Mouse (Mus musculus) T-cell, adult 2 months (primary cell): ENCODE data around the gene Sirpa.

Source experiments
- DNase-seq: peaks from one replicate; pipeline ENCODE4 v3.0.0; 2022; ENCODE audit warnings: low spot score

Gene Sirpa

DNA sequence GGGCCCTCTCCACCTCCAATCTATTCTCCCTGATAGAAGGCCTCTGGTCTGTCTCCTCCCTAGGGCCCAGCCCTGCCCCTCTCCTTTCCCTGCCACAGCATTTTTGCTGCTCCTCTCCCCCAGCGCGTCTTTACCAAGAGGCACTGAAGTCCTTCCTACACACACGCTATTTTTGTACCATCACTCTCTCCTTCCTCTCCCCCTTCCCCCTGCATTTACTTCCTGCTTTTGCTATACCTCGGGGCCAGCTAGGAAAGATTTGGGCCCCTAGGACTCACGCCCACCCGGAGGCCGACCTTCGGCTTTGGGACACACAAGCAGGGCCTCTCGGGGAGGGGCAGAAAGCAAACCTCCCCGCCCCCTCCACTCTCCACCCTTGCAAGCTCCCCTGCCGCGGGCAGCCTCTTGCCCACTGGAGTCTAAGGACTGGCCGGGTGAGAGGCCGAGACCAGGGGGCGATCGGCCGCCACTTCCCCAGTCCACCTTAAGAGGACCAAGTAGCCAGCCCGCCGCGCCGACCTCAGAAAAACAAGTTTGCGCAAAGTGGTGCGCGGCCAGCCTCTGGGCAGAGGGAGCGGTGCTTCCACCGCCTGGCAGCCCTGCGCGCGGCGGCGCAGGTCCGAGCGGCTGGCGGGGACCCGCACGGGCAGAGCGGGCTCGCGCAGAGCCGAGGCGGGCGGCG is at the start of gene Sirpa:
TSS of gene Sirpa (plus strand) at position 377 of the 682 bp plus-strand sequence.
- no peak for DNase-seq

DNA sequence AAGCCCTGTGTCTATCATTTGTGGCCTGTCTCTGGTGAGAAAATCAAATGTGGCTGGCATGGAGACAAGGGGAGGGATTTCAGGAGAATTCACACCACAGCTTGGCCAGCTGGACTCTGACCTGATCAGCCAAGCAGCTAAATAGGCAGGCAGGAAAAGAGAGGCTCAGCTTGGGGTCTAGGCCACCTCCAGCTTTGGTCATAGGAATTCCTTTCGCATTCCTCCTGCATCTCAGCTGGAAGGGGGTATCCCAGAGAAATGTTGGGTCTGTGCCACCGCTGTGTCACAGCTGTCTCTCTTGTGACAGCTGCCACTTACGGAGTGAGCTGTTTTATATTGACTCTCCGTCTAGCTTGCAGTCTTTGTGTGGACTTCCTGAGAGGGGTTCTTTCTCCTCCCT is 48.2 kb upstream of the Sirpa start:
- DNase-seq, result no peak

DNA sequence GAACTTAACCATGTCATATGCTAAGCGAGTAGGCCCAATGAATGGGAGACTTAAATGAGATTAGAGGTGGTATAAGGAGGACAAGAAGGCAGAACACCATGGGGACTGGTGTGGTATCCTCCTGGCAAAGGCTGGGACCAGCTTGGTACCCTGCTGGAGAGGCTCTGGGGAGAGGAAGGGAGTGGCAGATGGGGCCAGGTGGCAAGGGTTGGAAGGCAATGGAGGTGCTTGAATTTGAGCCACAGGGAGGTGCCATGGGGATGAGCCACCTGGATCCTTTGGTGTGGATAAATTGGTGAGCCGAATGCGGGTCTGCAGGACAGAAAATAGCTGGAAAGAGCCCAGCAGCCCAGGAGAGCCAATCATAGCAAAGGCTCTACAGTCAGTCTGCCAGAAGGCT is 47.7 kb upstream of the Sirpa start:
- no peak for DNase-seq

DNA sequence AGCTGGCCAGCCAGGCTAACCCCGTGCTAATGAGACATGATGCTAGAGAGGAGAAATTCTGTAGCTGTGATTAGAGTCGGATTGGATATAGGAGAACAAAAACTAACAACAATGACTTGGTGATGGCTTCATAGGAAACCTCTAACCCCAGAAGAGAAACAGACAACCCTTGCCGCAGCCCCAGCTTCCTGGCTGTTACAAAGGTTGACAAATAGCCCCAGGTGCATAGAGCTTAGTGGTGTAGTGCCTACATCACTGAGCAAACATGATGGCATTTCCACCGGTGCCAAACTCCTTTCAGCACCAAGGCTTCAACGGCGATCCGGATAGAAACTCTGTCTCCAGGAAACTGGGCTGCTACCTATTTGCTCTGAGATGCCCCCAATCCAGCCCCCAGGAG is 47.0 kb upstream of the Sirpa start:
- DNase-seq, result no peak

DNA sequence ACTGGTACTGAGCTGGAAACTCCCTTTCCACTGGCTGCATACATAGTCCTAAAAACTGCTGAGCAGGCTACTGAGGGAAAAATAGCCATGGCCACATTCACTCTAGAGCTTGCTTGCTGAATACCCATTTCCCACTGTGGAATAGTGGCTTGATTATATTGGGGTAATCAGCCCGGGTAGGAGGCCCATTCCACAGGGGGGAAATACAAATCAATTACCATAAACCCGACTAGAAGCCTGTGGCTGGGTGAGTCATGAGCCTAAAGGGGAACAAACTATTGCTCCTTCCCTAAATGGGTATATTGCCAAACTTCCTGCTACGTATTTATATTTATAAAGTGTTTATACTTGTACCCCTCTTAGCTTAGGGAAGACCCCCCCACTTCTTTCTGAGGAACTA is 45.9 kb upstream of the Sirpa start:
- no peak for DNase-seq

DNA sequence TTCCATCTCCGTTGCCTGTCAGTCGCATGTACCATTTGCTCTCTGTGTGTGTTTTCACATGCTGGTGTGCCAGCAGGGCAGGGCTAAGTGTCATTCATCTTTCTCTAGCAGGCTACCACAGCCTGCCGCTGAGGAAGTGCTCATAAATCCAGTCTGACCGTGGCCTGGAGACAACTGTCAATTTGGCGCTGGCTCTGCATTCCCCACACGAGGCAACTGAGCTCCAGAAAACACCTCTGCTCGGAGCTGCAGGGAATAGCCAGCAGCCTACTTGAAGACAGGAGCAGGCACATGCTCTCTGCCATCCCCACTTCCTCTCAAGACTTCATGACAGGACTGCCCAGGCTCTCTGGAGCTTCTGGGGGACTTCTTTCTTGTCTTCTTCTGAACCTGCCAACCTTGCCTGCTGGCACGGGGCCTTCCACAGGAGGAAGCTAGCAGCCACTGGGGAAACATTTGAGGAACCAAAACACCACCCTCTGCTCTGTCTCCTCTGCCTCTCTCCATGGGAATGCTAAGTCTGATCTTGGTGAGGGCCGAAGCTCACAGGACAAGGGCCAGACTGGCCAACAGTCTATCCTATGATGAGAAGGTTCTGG is 43.0 kb upstream of the Sirpa start:
- DNase-seq, result no peak

DNA sequence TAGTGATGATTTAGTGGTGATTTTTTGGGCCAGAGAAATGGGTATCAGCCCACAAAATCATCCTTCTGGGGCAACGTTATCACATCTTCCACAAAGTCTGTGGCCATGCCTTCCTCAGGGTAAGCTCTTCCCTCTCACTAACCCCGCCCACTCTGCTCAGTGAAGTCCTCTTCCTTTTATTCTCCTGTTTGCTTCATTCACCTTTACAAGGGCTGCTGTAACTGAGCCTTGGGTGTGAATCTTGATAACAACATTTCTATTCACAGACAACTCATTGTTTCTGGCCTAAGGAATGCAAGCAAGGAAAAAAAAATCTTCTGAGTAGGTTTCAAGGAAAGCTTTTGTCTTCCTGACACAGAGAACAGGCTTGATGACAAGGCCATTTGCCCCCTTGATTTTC is 41.9 kb upstream of the Sirpa start:
- DNase-seq, result no peak

DNA sequence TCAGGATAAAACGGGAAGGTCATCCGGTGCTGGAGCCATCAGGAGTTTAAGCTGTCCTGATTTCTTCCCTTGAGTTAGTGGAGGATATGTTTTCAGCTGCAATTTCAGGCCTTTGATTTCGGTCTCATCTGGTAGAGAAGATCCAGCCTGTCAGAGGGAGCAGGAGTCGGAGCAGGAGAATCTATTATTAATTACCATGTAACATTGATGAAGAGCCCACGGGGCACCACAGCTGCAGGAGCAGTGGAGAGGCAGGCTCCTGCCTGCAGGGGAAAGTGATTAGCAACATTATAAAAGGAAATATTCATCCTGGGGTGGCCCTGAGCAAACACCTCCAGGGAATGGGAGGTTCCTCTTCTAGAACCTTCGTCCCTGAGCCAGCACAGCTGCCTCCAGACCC is 36.6 kb upstream of the Sirpa start:
- DNase-seq, result no peak

DNA sequence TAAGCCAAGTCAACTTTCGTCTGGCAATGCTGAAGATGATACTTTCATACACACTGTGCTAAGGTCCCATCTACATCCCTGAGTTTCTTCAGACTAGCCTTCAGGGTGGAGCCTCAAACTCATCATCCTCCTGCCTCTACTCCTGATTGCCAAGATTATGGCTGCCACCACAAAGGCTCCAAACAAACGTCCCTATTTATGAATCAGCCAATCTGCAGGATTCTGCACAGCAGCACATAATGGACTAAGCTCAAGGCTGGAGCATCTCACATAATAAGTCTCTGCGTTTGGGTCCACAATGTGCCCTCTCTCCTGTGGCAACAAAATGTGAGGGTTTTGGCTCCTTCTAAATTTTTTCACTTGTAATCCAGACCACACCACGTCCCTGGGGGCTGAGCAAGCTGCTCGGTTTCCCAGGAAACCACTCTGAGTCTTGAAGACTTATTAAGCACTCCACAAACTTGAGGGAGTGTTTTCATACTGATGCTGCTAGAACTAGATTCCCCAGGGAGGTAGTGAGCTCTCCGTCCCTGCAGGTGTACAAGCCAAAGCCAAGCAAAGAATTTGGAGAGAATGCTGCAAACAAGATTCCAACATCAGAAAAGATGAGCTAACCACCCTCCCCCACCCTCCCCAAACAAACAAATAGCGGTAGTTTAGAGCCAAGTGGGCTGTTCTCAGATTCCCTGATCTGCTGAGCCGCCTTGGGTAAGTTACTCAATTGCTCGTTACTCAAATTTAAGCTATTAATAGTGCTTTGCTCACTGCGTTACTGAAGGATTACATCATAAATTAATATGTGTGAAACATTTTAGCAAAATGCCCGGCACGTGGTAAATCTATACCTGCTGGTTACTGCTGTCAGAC is 34.4 kb upstream of the Sirpa start:
- no peak for DNase-seq

DNA sequence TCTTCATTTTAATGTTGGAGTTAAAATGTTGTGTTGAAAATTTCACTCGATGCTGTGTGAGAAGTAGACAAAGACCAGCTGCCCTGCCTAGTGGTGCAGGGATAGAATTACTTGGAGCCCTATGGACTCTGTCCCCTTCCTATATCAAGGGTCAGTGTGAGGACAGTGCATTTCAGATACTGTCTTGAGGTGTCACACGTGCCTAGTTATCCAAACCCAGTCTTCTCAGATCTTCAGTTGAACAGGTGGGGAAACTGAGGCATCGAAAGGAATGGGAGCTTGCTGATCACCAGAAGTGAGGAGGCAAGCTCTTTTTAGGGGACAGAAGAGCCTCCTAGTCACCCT is 33.8 kb upstream of the Sirpa start:
- DNase-seq, result no peak

DNA sequence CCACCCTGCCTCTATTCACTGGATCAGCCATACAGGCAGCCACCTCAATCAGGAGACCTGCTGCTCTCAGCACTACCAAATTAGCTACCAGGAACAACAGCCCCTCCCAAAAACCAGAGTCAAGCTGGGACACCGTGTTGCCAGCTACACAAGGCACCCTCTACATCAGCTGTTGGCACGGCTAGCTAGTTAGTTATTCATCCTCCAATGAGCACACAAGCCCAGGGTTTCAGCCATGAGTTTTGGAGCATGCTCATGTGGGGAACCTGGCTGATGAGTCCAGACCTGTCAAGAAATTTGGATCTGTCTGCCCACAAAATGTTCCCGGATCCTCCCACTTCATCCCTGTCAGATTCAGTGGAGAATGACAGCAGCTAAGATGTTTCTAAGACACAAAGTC is 30.8 kb upstream of the Sirpa start:
- DNase-seq, result no peak

DNA sequence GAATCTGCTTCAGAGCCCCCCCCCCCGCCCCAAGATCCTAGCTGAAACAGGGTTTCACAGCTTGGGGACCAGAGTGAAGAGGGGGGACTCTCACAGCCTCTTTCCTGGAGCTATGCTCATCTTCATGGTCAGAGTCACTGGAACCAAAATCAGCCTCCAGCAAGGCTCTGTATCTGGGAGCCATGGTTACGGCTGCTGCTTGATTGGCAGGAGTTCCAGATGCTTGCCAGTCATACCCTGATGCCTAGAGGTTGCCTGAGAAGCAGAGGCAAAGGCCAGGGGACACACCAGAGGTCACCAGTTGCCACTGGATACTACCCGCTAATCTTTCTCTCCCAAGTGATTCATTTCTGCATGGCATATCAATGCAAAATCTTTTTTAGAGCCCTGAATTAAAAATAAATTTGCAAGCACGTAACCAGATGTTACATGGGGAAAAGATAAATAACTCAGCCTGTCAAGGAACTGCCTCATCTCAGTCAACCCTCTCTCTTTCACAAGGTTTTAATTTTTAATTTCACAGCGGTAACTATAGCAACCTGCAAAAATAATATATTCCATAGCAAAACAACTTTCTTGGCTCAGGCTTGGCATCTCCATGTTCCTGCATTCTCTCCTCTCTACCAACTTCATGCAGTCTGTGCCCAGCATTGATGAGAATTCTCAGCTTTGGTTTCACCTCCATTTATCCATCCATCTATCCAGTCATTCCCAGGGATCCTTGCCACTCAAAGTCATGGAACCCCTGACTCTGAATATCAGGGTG is 28.5 kb upstream of the Sirpa start:
- no peak for DNase-seq

DNA sequence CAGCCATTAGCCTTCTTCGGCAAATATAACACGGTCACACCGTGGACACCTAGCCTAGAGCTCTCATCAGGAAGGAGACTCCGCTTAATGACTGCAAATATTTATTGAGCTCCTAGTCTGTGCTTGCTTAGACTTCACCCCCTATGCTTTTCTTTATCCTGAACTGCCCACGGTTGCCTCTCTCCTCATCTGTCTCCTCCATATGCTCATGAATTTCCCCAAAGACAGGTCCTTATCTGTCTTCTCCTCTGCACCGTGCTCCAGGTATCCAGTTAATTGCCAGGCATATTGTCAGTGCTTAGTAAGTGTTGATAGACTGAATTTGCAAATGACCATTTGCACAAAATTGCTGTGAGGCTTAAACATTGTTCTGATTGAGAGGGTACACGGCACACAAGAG is 23.5 kb upstream of the Sirpa start:
- no peak for DNase-seq

DNA sequence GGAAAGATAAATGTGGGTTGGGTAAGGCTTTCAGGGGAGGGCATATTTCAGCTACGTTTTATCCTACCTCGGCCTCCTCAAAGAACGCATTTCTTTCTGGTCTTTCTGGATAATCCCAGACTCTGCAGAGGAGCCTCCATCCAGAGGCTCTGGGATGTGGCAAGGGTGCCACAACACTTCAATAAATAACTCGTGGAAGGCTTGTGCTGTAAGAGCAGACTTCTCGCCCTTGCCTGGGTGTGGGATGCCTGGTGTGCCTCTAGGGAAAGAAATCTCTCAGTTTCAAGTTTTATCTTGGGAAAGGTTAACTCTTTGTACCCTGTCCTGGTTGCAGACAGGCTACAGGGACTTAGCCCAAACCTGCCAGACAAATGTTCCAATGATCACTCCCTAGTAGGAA is 23.1 kb upstream of the Sirpa start:
- no peak for DNase-seq

DNA sequence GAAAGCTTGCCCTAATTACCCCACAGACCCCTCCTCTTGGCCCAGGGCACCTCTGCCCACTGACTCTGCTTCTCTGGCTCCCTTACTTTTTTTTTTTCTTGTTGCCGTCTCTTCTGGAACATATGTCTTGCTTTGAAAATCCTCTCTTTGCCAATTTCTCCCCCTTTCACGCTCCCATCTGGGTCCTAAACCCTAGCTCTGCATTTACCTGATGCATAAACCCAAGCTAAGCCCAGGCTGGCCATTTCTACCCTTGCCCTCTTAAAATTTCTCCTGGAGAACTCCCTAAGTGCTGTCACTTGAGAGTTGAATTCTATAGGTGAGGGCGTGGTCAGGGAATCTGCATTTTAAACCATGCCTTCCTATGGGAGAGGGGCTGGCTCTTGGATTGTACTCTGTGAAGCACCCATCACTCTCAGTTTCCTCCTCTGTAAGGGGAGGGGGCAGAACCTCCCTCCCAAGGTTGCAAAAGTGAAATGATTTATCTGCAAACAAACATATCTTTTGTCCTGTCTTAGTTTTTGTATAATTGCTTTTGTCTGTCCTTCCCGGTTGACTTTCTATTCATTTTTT is 18.8 kb upstream of the Sirpa start:
- no peak for DNase-seq

DNA sequence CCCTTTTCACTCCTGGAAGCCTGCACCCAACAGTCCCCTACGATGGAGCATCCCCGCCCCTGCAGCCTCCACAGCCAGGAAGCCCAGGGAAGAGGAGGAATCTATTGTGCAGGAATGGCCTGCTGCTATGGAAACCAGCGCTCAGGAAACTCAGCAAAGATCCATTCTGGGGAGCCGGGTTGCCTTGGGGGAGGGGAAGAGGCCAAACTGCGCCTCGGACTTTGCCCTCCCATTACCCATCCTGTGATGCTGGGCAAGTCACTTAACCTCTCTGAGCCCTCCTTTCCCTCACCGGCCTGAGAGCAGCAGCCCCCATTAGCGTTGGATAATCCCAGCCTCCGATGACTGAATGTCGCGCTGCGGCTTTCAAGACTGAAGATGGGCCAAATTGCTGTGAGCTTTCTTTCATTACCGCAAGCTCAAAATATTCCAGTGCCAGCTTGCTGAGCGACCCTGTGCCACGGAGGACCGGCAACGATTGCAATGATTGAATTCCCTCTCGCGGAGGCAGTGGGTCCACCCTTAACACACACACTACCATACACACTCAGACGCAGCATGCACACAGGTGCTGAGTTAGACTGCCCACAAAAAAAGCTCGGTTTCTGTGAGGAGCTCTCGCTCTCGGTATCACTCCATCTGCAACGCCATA is 18.1 kb upstream of the Sirpa start:
- DNase-seq, result no peak

DNA sequence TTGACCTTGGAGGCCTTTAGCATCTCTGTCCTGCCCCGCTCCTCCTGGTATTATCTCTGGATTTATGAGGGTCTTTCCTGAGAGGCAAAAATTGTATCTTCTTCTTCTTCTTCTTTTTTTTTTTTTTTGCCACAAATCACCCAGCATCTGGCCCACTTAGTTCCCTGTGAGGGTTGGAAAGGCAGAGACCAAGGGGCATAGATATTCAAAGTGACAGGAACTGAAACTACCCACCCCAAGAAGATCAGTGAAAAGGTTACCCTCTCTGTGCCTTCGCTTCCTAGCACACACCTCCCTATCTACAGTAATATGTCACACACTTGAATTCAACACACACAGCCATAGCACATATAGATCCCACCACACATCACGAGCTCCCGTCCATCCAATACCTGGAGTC is 17.5 kb upstream of the Sirpa start:
- no peak for DNase-seq

DNA sequence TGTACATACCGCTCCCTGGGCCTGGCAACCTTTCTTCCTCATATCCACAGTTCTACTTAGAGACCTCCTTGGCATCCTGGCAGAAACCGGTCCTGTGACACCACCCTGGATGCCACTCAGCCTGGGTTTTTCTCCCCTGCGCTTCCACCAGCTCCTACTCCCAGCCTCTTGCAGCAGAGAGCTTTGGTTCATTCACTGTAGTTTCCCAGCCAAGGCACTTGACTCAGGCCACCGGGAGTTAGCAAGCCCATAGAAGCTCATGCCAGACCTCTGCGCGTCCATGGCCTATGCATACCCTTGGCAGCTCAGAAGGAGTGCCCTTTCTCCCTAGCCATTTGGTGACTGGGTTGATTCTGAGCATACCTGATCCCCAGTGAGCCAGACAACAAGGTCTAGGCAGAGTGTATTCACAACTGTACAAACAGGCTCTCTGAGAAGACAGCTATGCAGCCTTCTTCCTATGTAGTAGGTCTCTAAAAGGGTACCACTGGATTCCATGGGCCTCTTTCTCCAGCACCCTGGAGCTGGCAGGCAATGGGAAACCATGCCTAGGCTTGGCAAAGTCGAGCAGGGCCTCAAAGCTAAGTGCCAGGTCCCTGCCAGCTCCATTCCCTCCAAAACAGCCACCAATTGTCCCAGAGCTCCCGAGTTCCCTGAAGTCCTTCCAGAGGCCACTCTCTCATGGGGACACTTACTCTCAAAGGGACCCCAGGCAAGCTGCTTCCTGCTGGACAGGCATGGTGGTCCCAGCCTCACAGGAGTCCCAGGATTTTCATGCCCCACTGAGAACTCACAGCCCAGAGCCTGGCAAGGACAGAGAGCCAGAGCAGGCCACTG is 15.8 kb upstream of the Sirpa start:
- no peak for DNase-seq

DNA sequence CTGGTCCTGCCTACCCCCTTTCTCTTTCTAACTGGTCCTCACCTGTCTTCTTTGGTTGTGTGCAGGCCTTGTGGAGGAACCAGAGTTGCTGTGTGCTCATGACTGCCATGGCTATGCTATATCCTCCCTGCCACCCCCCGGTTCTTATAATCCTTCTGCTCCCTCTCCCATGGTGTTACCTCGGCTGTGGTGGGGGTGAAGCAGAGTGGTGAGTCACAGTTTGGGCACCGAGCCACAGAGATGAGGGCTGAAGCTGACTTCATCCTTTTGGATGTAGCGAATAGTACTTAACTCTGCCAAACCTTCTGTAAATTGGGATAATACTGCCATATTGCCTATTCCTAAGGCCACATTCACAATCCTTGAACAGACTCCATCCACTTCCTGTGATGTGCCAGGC is 12.0 kb upstream of the Sirpa start:
- no peak for DNase-seq

DNA sequence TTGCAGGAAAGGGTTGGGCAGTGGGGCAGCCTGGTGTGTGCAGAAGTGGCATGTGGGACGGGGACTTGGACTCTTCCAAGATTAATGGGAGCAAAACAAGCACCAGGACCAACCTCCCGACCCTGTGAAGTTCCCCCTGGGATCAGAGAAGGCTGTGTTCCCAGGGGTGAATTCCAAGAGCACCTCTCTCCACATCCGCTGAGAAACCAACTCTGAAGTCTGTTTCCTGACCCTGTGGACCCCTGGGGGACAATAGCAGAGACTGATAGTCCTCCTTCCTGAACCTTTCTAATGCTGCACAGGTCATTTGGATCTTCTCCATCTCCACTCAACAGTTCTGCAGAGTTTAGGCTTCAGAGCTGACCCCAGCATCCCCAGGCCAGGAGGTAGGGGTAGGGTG is 10.8 kb upstream of the Sirpa start:
- no peak for DNase-seq

DNA sequence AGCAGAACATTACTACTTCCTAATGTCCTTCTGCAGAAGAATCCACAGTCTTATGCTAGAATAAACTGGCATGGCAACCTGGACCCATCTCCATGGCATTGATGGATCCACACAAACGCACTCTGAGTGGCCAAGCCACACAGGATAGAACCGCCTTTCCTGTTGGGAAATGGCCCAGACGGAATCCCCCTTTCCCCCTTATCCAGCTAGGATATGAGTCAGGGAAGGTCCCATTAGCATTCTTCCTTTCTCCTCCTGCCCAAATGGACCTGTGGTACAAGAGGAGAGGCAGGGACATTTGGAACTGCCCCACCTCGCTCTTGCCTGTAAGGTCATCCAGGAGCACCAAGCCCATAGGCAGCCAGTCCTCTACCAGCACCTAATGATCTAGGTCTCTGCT is 10.4 kb upstream of the Sirpa start:
- DNase-seq, result no peak
